Mouse (Mus musculus) liver, embryonic 12.5 days (tissue): ENCODE results near the gene Osbpl2. TPM values are rescaled to one million over a fixed set of nuclear protein-coding genes. Genes with fewer than 3 reads are reported as not detected.

Experiments used
- ATAC-seq: fragments of 200-750 bp; cut with Nextera tagmentation; 2 replicates; pipeline ENCODE4 v1.8.0; 2017; ENCODE audit warnings: moderate number of reproducible peaks, mild to moderate bottlenecking, moderate library complexity
- H3K27ac ChIP-seq: fragments of 300-500 bp; sonication (generic); 2 replicates; pipeline ENCODE4 v1.5.1; 2016; ENCODE audit warnings: mild to moderate bottlenecking
- H3K27me3 ChIP-seq: fragments of 300-500 bp; sonication (generic); replicated peaks from 2 replicates; pipeline ENCODE4 v1.6.1; 2016; ENCODE audit warnings: mild to moderate bottlenecking, moderate library complexity
- H3K36me3 ChIP-seq: fragments of 300-500 bp; sonication (generic); 2 replicates; pipeline ENCODE4 v1.6.1; 2016; ENCODE audit warnings: mild to moderate bottlenecking, moderate library complexity
- H3K4me1 ChIP-seq: fragments of 300-500 bp; sonication (generic); 2 replicates; pipeline ENCODE4 v1.6.1; 2016
- H3K4me2 ChIP-seq: fragments of 300-500 bp; sonication (generic); 2 replicates; pipeline ENCODE4 v1.6.1; 2016; ENCODE audit warnings: mild to moderate bottlenecking, moderate library complexity
- H3K4me3 ChIP-seq: fragments of 300-500 bp; sonication (generic); 2 replicates; pipeline ENCODE4 v1.5.1; 2016; ENCODE audit warnings: mild to moderate bottlenecking, moderate library complexity
- H3K9ac ChIP-seq: fragments of 300-500 bp; sonication (generic); 2 replicates; pipeline ENCODE4 v1.6.1; 2016; ENCODE audit warnings: mild to moderate bottlenecking, moderate library complexity
- H3K9me3 ChIP-seq: fragments of 300-500 bp; sonication (generic); replicated peaks from 2 replicates; pipeline ENCODE4 v1.6.1; 2016; ENCODE audit warnings: mild to moderate bottlenecking, moderate library complexity
- WGBS: fragments of 180-500 bp; shearing (Covaris S2); methylation state at CpG from one replicate; pipeline ENCODE4 v1.1.7; 2016; ENCODE audit not compliant: insufficient replicate concordance; 5-methylcytosine and 5-hydroxymethylcytosine counted together
- polyA plus RNA-seq: library from polyadenylated mRNA; unstranded; fragments of >200 nt; fragmentation: Nextera tagmentation; extraction: Ambion mirVana; gene quantifications from 2 replicates; pipeline ENCODE4 v1.2.1, GENCODE M21; 2016

The Osbpl2 gene
- polyA plus RNA-seq, 1 experiment from 2014 or later, result 13.5 TPM

GRCm38 (mm10) chr2:180197323-180198037 is 78.4 kb downstream of the Osbpl2 start:
- H3K27ac ChIP-seq, result no peak overlapping the region

GRCm38 (mm10) chr2:180198782-180199181 is 79.7 kb downstream of the Osbpl2 start:
- H3K4me3 ChIP-seq, result no peak overlapping the region
- H3K27me3 ChIP-seq, result no peaks in the 10 kb centered on the region
- WGBS, result 80% methylated on average over 10 of the region's 10 CpGs
- no peak overlapping the region for H3K9ac ChIP-seq
- H3K4me1 ChIP-seq, result 0 out of 2 replicates have a peak, but pooled peaks cover 4% of the 10 kb centered on the region
- no peaks in the 10 kb centered on the region for H3K9me3 ChIP-seq
- no peak overlapping the region for H3K4me2 ChIP-seq
- no peak for ATAC-seq
- 0 out of 2 replicates have a peak, but pooled peaks cover 7% of the 10 kb centered on the region for H3K36me3 ChIP-seq
- no peak overlapping the region for H3K27ac ChIP-seq

More at GRCm38 (mm10) chr2:180197323-180198037, 78.4 kb downstream of the Osbpl2 start:
- Histone ChIP-seq H3K36me3 (0 out of 2 replicates have a peak, but pooled peaks cover 10% of the 10 kb centered on the region), H3K4me2 (no peak overlapping the region), H3K4me1 (0 out of 2 replicates have a peak, but pooled peaks cover 4% of the 10 kb centered on the region), H3K27me3 (no peaks in the 10 kb centered on the region), H3K9me3 (no peaks in the 10 kb centered on the region), H3K4me3 (no peak overlapping the region), H3K9ac (no peak overlapping the region)
- ATAC-seq, result no peak
- WGBS, result 77% methylated on average over 10 of the region's 10 CpGs

- 0 out of 2 replicates have a peak, but pooled peaks cover 7% of the 10 kb centered on the region for H3K36me3 ChIP-seq
- 70% methylated on average over 11 of the region's 11 CpGs for WGBS
- H3K4me1 ChIP-seq, result 0 out of 2 replicates have a peak, but pooled peaks cover 4% of the 10 kb centered on the region
- H3K9ac ChIP-seq, result no peak overlapping the region
- H3K27me3 ChIP-seq, result no peaks in the 10 kb centered on the region
- H3K9me3 ChIP-seq, result no peaks in the 10 kb centered on the region
- H3K27ac ChIP-seq, result no peak overlapping the region
- no peak overlapping the region for H3K4me3 ChIP-seq
- H3K4me2 ChIP-seq, result no peak overlapping the region
- ATAC-seq, result no peak
Measured at GRCm38 (mm10) chr2:180200681-180201080, 81.6 kb downstream of the Osbpl2 start.

- H3K4me3 ChIP-seq, result no peak overlapping the region
- 63% methylated on average over 9 of the region's 9 CpGs for WGBS
- no peak overlapping the region for H3K27ac ChIP-seq
- H3K9ac ChIP-seq, result no peak overlapping the region
- no peak overlapping the region for H3K4me2 ChIP-seq
- H3K27me3 ChIP-seq, result no peaks in the 10 kb centered on the region
- ATAC-seq, result no peak
- no peaks in the 10 kb centered on the region for H3K9me3 ChIP-seq
- H3K4me1 ChIP-seq, result 0 out of 2 replicates have a peak, but pooled peaks cover 4% of the 10 kb centered on the region
- 0 out of 2 replicates have a peak, but pooled peaks cover 3% of the 10 kb centered on the region for H3K36me3 ChIP-seq
Measured at GRCm38 (mm10) chr2:180201303-180201702, 82.2 kb downstream of the Osbpl2 start.

GRCm38 (mm10) chr2:180202263-180202662 is 83.2 kb downstream of the Osbpl2 start:
- Histone ChIP-seq H3K9ac (no peak overlapping the region), H3K4me1 (no peaks in the 10 kb centered on the region), H3K36me3 (0 out of 2 replicates have a peak, but pooled peaks cover 5% of the 10 kb centered on the region), H3K4me2 (no peak overlapping the region), H3K27ac (no peak overlapping the region), H3K27me3 (no peaks in the 10 kb centered on the region), H3K9me3 (no peaks in the 10 kb centered on the region), H3K4me3 (no peak overlapping the region)
- 81% methylated on average over 14 of the region's 14 CpGs for WGBS
- no peak for ATAC-seq

- Histone ChIP-seq H3K4me2 (no peak overlapping the region), H3K9ac (no peak overlapping the region), H3K36me3 (0 out of 2 replicates have a peak, but pooled peaks cover 5% of the 10 kb centered on the region), H3K9me3 (no peaks in the 10 kb centered on the region), H3K27me3 (no peaks in the 10 kb centered on the region), H3K27ac (no peak overlapping the region), H3K4me3 (no peak overlapping the region), H3K4me1 (no peaks in the 10 kb centered on the region)
- WGBS, result 42% methylated on average over 10 of the region's 10 CpGs
- no peak for ATAC-seq
Measured at GRCm38 (mm10) chr2:180202805-180203204, 83.7 kb downstream of the Osbpl2 start.

- Histone ChIP-seq H3K27me3 (no peaks in the 10 kb centered on the region), H3K4me1 (no peaks in the 10 kb centered on the region), H3K9ac (no peak overlapping the region), H3K4me3 (no peak overlapping the region), H3K36me3 (0 out of 2 replicates have a peak, but pooled peaks cover 2% of the 10 kb centered on the region), H3K9me3 (no peaks in the 10 kb centered on the region), H3K27ac (no peak overlapping the region), H3K4me2 (no peak overlapping the region)
- WGBS, result 78% methylated on average over 9 of the region's 9 CpGs
- ATAC-seq, result no peak
Measured at GRCm38 (mm10) chr2:180204501-180204900, 85.4 kb downstream of the Osbpl2 start.

GRCm38 (mm10) chr2:180205083-180205955 is 86.2 kb downstream of the Osbpl2 start:
- no peak overlapping the region for H3K4me3 ChIP-seq
- no peak for ATAC-seq
- no peaks in the 10 kb centered on the region for H3K27me3 ChIP-seq
- no peak overlapping the region for H3K9ac ChIP-seq
- H3K4me1 ChIP-seq, result no peaks in the 10 kb centered on the region
- H3K36me3 ChIP-seq, result 0 out of 2 replicates have a peak, but pooled peaks cover 2% of the 10 kb centered on the region
- 82% methylated on average over 12 of the region's 12 CpGs for WGBS
- no peaks in the 10 kb centered on the region for H3K9me3 ChIP-seq
- no peak overlapping the region for H3K4me2 ChIP-seq
- H3K27ac ChIP-seq, result no peak overlapping the region

GRCm38 (mm10) chr2:180205956-180206280 is 86.8 kb downstream of the Osbpl2 start:
- no peak overlapping the region for H3K27ac ChIP-seq
- 60% methylated on average over 2 of the region's 2 CpGs for WGBS
- no peak overlapping the region for H3K4me2 ChIP-seq
- no peak for ATAC-seq
- no peaks in the 10 kb centered on the region for H3K4me1 ChIP-seq
- no peaks in the 10 kb centered on the region for H3K27me3 ChIP-seq
- 0 out of 2 replicates have a peak, but pooled peaks cover 2% of the 10 kb centered on the region for H3K36me3 ChIP-seq
- no peak overlapping the region for H3K4me3 ChIP-seq
- H3K9me3 ChIP-seq, result no peaks in the 10 kb centered on the region
- H3K9ac ChIP-seq, result no peak overlapping the region

- Histone ChIP-seq H3K4me2 (no peak overlapping the region), H3K4me1 (no peaks in the 10 kb centered on the region), H3K27me3 (no peaks in the 10 kb centered on the region), H3K9me3 (no peaks in the 10 kb centered on the region), H3K4me3 (no peak overlapping the region), H3K9ac (no peak overlapping the region), H3K27ac (no peak overlapping the region), H3K36me3 (0 out of 2 replicates have a peak, but pooled peaks cover 2% of the 10 kb centered on the region)
- no peak; the same call in none of the 2 replicates for ATAC-seq
- 57% methylated on average over 7 of the region's 7 CpGs for WGBS
Measured at GRCm38 (mm10) chr2:180207840-180208239, 88.7 kb downstream of the Osbpl2 start.

GRCm38 (mm10) chr2:180208976-180209375 is 89.9 kb downstream of the Osbpl2 start:
- Histone ChIP-seq H3K9me3 (no peaks in the 10 kb centered on the region), H3K36me3 (0 out of 2 replicates have a peak, but pooled peaks cover 2% of the 10 kb centered on the region), H3K9ac (no peak overlapping the region), H3K4me1 (no peaks in the 10 kb centered on the region), H3K4me3 (no peak overlapping the region), H3K27ac (no peak overlapping the region), H3K4me2 (no peak overlapping the region), H3K27me3 (no peaks in the 10 kb centered on the region)
- ATAC-seq, result no peak
- 68% methylated on average over 1 of the region's 1 CpGs for WGBS

- no peaks in the 10 kb centered on the region for H3K9me3 ChIP-seq
- H3K9ac ChIP-seq, result no peak overlapping the region
- no peak overlapping the region for H3K27ac ChIP-seq
- no peaks in the 10 kb centered on the region for H3K27me3 ChIP-seq
- H3K4me1 ChIP-seq, result peaks cover 20% of the 10 kb centered on the region
- 78% methylated on average over 3 of the region's 3 CpGs for WGBS
- ATAC-seq, result no peak
- H3K36me3 ChIP-seq, result no peaks in the 10 kb centered on the region
- H3K4me2 ChIP-seq, result no peak overlapping the region
- H3K4me3 ChIP-seq, result no peak overlapping the region
Measured at GRCm38 (mm10) chr2:180212255-180212654, 93.1 kb downstream of the Osbpl2 start.
